Mouse (Mus musculus): ENCODE measurements around the gene Lrrc8a. TPM values are rescaled to one million over a fixed set of nuclear protein-coding genes. Genes with fewer than 3 reads are reported as not detected.

Lrrc8a gene
- total RNA-seq, 2 experiments from 2014 or later = 90.1 to 90.5 TPM

GRCm38 (mm10) chr2:30236426-30237198 lies 903 bp upstream of the Lrrc8a start:
- intact Hi-C loops (cut with DNase I) = loop anchor here (1.0 kb wide), 2 partner anchors 31 to 34 kb away; partner anchors contain the start of gene Kyat1
- DNase-seq = no peak

- intact Hi-C loops (cut with DNase I) = loop anchor here (1.0 to 2.0 kb wide), 3 partner anchors 28 to 59 kb away; partner anchors contain the start of genes Phyhd1 and Spout1
- DNase-seq = peak in 1 of 2 experiments; percentile 80
Observed at GRCm38 (mm10) chr2:30237881-30238280, 366 bp downstream of the Lrrc8a start.

- intact Hi-C loops (cut with DNase I) = loop anchor here (1.0 to 2.0 kb wide), 2 partner anchors 27 to 60 kb away; partner anchors contain the start of genes Phyhd1 and Spout1
- DNase-seq = no peak
Observed at GRCm38 (mm10) chr2:30238906-30239465, 1.5 kb downstream of the Lrrc8a start.

GRCm38 (mm10) chr2:30239777-30240176 lies 2.3 kb downstream of the Lrrc8a start:
- intact Hi-C loops (cut with DNase I) = loop anchor here (2.0 kb wide), 1 partner anchor 61 kb away; the partner anchor contains the start of gene Spout1
- DNase-seq = peak; percentile 71 to 82

- intact Hi-C loops (cut with DNase I) = no loop called here
- no peak for DNase-seq
Observed at GRCm38 (mm10) chr2:30240267-30240666, 2.8 kb downstream of the Lrrc8a start, which contains the start of gene Gm28035. Gene Gm28035, plus strand, starts transcription at chr2:30240567.

- peak; percentile 72 to 74 for DNase-seq
- intact Hi-C loops (cut with DNase I) = loop anchor here (1.0 kb wide), 1 partner anchor 16 kb away; no protein-coding TSS in a partner anchor
Observed at GRCm38 (mm10) chr2:30242509-30242908, 5.0 kb downstream of the Lrrc8a start.

- intact Hi-C loops (cut with DNase I) = no loop called here
- DNase-seq = no peak
Observed at GRCm38 (mm10) chr2:30243391-30243790, 5.9 kb downstream of the Lrrc8a start.

GRCm38 (mm10) chr2:30244595-30245178 lies 7.2 kb downstream of the Lrrc8a start:
- intact Hi-C loops (cut with DNase I) = no loop called here
- DNase-seq = no peak

GRCm38 (mm10) chr2:30247036-30247435 lies 9.5 kb downstream of the Lrrc8a start:
- intact Hi-C loops (cut with DNase I) = no loop called here

GRCm38 (mm10) chr2:30247681-30248080 lies 10.2 kb downstream of the Lrrc8a start:
- intact Hi-C loops (cut with DNase I) = no loop called here
- no peak for DNase-seq

More at GRCm38 (mm10) chr2:30247036-30247435, 9.5 kb downstream of the Lrrc8a start:
- no peak for DNase-seq

GRCm38 (mm10) chr2:30249182-30249581 lies 11.7 kb downstream of the Lrrc8a start:
- intact Hi-C loops (cut with DNase I) = no loop called here

GRCm38 (mm10) chr2:30250166-30251128 lies 12.9 kb downstream of the Lrrc8a start:
- intact Hi-C loops (cut with DNase I) = no loop called here

More at GRCm38 (mm10) chr2:30249182-30249581, 11.7 kb downstream of the Lrrc8a start:
- no peak for DNase-seq

GRCm38 (mm10) chr2:30251417-30252104 lies 14.0 kb downstream of the Lrrc8a start:
- intact Hi-C loops (cut with DNase I) = no loop called here
- no peak for DNase-seq

More at GRCm38 (mm10) chr2:30250166-30251128, 12.9 kb downstream of the Lrrc8a start:
- DNase-seq = no peak

- intact Hi-C loops (cut with DNase I) = no loop called here
- DNase-seq = no peak
Observed at GRCm38 (mm10) chr2:30252521-30252920, 15.0 kb downstream of the Lrrc8a start.

- no peak for DNase-seq
- intact Hi-C loops (cut with DNase I) = no loop called here
Observed at GRCm38 (mm10) chr2:30253809-30254208, 16.3 kb downstream of the Lrrc8a start.

- DNase-seq = no peak
- intact Hi-C loops (cut with DNase I) = no loop called here
Observed at GRCm38 (mm10) chr2:30255631-30256395, 18.3 kb downstream of the Lrrc8a start.

GRCm38 (mm10) chr2:30256616-30257350 lies 19.3 kb downstream of the Lrrc8a start:
- DNase-seq = no peak
- intact Hi-C loops (cut with DNase I) = no loop called here

Data from heart, postnatal 14 days (tissue).